Mouse (Mus musculus) ZHBTc4 (cell line): ENCODE data around the gene Parpbp.

Source experiments
- DNase-seq: peaks from one replicate; pipeline ENCODE4 v3.0.0-alpha.2; 2011; ENCODE audit warnings: low read depth, low spot score

The Parpbp gene

GRCm38 (mm10) chr10:88146707-88147477 is at the start of gene Parpbp, which contains the start of gene Nup37:
TSS of gene Parpbp (minus strand) at chr10:88146941.
TSS of gene Nup37 (plus strand) at chr10:88146992.
- peak; percentile 95 for DNase-seq

GRCm38 (mm10) chr10:88167438-88168077 is 20.8 kb upstream of the Parpbp start:
- DNase-seq = no peak

- DNase-seq = peak; percentile 62
These were observed 19.4 kb upstream of the Parpbp start for GRCm38 (mm10) chr10:88166158-88166557.

- DNase-seq = peak; percentile 83
These were observed 15.9 kb upstream of the Parpbp start for GRCm38 (mm10) chr10:88162676-88163075.

- no peak for DNase-seq
These were observed 15.4 kb upstream of the Parpbp start for GRCm38 (mm10) chr10:88162096-88162495.

- no peak for DNase-seq
These were observed 4.9 kb upstream of the Parpbp start for GRCm38 (mm10) chr10:88151658-88152057.

GRCm38 (mm10) chr10:88150381-88150780 is 3.6 kb upstream of the Parpbp start:
- DNase-seq = no peak

- DNase-seq = no peak
These were observed 554 bp downstream of the Parpbp start for GRCm38 (mm10) chr10:88146187-88146586.

- DNase-seq = no peak
These were observed 11.1 kb downstream of the Parpbp start for GRCm38 (mm10) chr10:88135630-88136029.

GRCm38 (mm10) chr10:88119721-88120120 is 27.0 kb downstream of the Parpbp start:
- DNase-seq = no peak

GRCm38 (mm10) chr10:88113290-88113689 is 33.5 kb downstream of the Parpbp start:
- DNase-seq = no peak

GRCm38 (mm10) chr10:88106169-88106568 is 40.6 kb downstream of the Parpbp start:
- no peak for DNase-seq

- no peak for DNase-seq
These were observed 56.0 kb downstream of the Parpbp start, which contains the start of gene Pmch for GRCm38 (mm10) chr10:88090772-88091171. TSS of gene Pmch (plus strand) at chr10:88091072.

- DNase-seq = no peak
These were observed 79.4 kb downstream of the Parpbp start for GRCm38 (mm10) chr10:88067377-88067776.

GRCm38 (mm10) chr10:88064872-88065271 is 81.9 kb downstream of the Parpbp start:
- no peak for DNase-seq

GRCm38 (mm10) chr10:88063436-88063835 is 83.3 kb downstream of the Parpbp start:
- no peak for DNase-seq

GRCm38 (mm10) chr10:88056950-88057649 is 89.6 kb downstream of the Parpbp start:
- no peak for DNase-seq

GRCm38 (mm10) chr10:88054233-88054985 is 92.3 kb downstream of the Parpbp start:
- DNase-seq = no peak

GRCm38 (mm10) chr10:88046098-88046771 is 100.5 kb downstream of the Parpbp start:
- DNase-seq = no peak

GRCm38 (mm10) chr10:88044297-88044696 is 102.4 kb downstream of the Parpbp start:
- no peak for DNase-seq
